Mouse (Mus musculus): ENCODE results near the gene Slc25a30.

- TF ChIP-seq CTCF (IDR thresholded peaks at IDR 0.05; ENCODE audit: insufficient read depth, low read length), result no peak
- no peak for TF ChIP-seq POLR2A (IDR thresholded peaks at IDR 0.05; ENCODE audit: borderline replicate concordance, extremely low read depth, low read depth, low read length)
Measured at GRCm38 (mm10) chr14:75826851-75827410, 40.1 kb upstream of the Slc25a30 start.

Measured in lung, adult 2 months (tissue).